Mouse (Mus musculus) bone marrow macrophage, adult 2 months (primary cell): ENCODE results near the gene Inip. TPM values are rescaled to one million over a fixed set of nuclear protein-coding genes. Genes with fewer than 3 reads are reported as not detected.
"Not testable (repeated sequence)": the region's sequence is repeated elsewhere in the genome, so short reads cannot be mapped to it uniquely, and the experiment has no call there.

Experiments used
- H3K27ac ChIP-seq: 2 replicates; pipeline ENCODE4 v1.5.1; 2012; ENCODE audit warnings: low read depth, low read length; ENCODE audit not compliant: insufficient read depth
- H3K4me1 ChIP-seq: 2 replicates; pipeline ENCODE4 v1.6.1; 2012; ENCODE audit warnings: low read length; ENCODE audit not compliant: control insufficient read depth, insufficient read depth
- H3K4me3 ChIP-seq: 2 replicates; pipeline ENCODE4 v1.5.1; 2012; ENCODE audit warnings: mild to moderate bottlenecking, low read length, moderate library complexity; ENCODE audit not compliant: insufficient read depth
- CTCF ChIP-seq: IDR thresholded peaks from 2 replicates; pipeline ENCODE4 v1.5.1; 2012; ENCODE audit warnings: low read depth, mild to moderate bottlenecking, low read length, moderate library complexity
- POLR2A ChIP-seq: IDR thresholded peaks from 2 replicates; pipeline ENCODE4 v1.6.1; 2012; ENCODE audit warnings: mild to moderate bottlenecking, low read depth, low read length, borderline replicate concordance
- polyA plus RNA-seq: library from polyadenylated mRNA; stranded (reverse); fragments of >200 nt; gene quantifications from 2 replicates; pipeline ENCODE4 v1.2.4, GENCODE M21; 2012; ENCODE audit not compliant: missing spikeins, insufficient read depth, insufficient read length

Gene Inip
- polyA plus RNA-seq, 1 experiment = 29.5 TPM

GRCm38 (mm10) chr4:59802792-59803191 is 1.4 kb upstream of the Inip start:
- H3K27ac ChIP-seq = peak overlapping the region; percentile 78
- no peak for TF ChIP-seq CTCF
- no peak for TF ChIP-seq POLR2A
- H3K4me1 ChIP-seq = peaks cover 54% of the 10 kb centered on the region
- no peak overlapping the region for H3K4me3 ChIP-seq

- 0 out of 2 replicates have a peak overlapping the region, but pooled peaks have one; percentile 78 for H3K27ac ChIP-seq
- H3K4me1 ChIP-seq = peaks cover 51% of the 10 kb centered on the region
These were observed 718 bp upstream of the Inip start for GRCm38 (mm10) chr4:59802107-59802506.

GRCm38 (mm10) chr4:59800181-59800580 is 1.2 kb downstream of the Inip start:
- TF ChIP-seq POLR2A (no peak), CTCF (no peak)
- peaks cover 52% of the 10 kb centered on the region for H3K4me1 ChIP-seq
- H3K4me3 ChIP-seq = no peak overlapping the region
- no peak overlapping the region for H3K27ac ChIP-seq

More at GRCm38 (mm10) chr4:59802107-59802506, 718 bp upstream of the Inip start:
- H3K4me3 ChIP-seq = no peak overlapping the region
- no peak for TF ChIP-seq POLR2A
- TF ChIP-seq CTCF = no peak

GRCm38 (mm10) chr4:59795788-59796455 is 5.5 kb downstream of the Inip start:
- Histone ChIP-seq H3K27ac (no peak overlapping the region), H3K4me1 (peaks cover 16% of the 10 kb centered on the region), H3K4me3 (no peak overlapping the region)
- TF ChIP-seq POLR2A (no peak), CTCF (no peak)

- no peak overlapping the region for H3K27ac ChIP-seq
- TF ChIP-seq POLR2A = no peak
These were observed 7.3 kb downstream of the Inip start for GRCm38 (mm10) chr4:59794116-59794515.

GRCm38 (mm10) chr4:59793626-59794025 is 7.8 kb downstream of the Inip start:
- not testable (repeated sequence) for H3K4me1 ChIP-seq, H3K27ac ChIP-seq, H3K4me3 ChIP-seq

More at GRCm38 (mm10) chr4:59794116-59794515, 7.3 kb downstream of the Inip start:
- H3K4me3 ChIP-seq = no peak overlapping the region
- peaks cover 2% of the 10 kb centered on the region; the same call in 1 of the 2 replicates for H3K4me1 ChIP-seq

GRCm38 (mm10) chr4:59789015-59789414 is 12.4 kb downstream of the Inip start:
- TF ChIP-seq CTCF (no peak), POLR2A (no peak)
- Histone ChIP-seq H3K4me3 (no peak overlapping the region), H3K4me1 (peaks cover 8% of the 10 kb centered on the region), H3K27ac (no peak overlapping the region)

GRCm38 (mm10) chr4:59787126-59787525 is 14.3 kb downstream of the Inip start:
- Histone ChIP-seq H3K4me3 (no peak overlapping the region), H3K27ac (no peak overlapping the region), H3K4me1 (peaks cover 8% of the 10 kb centered on the region)
- TF ChIP-seq CTCF = no peak
- TF ChIP-seq POLR2A = no peak

- Histone ChIP-seq H3K27ac (peak overlapping the region; percentile 75; the same call in 1 of the 2 replicates), H3K4me1 (peaks cover 9% of the 10 kb centered on the region)
- TF ChIP-seq POLR2A = no peak
- TF ChIP-seq CTCF = peak; percentile 94
These were observed 14.7 kb downstream of the Inip start for GRCm38 (mm10) chr4:59786661-59787060.

GRCm38 (mm10) chr4:59785412-59785811 is 16.0 kb downstream of the Inip start:
- Histone ChIP-seq H3K27ac (peak overlapping the region; percentile 77), H3K4me3 (no peak overlapping the region), H3K4me1 (peaks cover 11% of the 10 kb centered on the region)
- TF ChIP-seq CTCF (no peak), POLR2A (no peak)

More at GRCm38 (mm10) chr4:59786661-59787060, 14.7 kb downstream of the Inip start:
- no peak overlapping the region for H3K4me3 ChIP-seq
